Mouse (Mus musculus) layer of hippocampus, adult 18-20 months (tissue): ENCODE results near the gene Olfr806. TPM values are rescaled to one million over a fixed set of nuclear protein-coding genes. Genes with fewer than 3 reads are reported as not detected.

ENCODE experiments used
- DNase-seq, 2 experiments: peaks; one replicate each; pipeline ENCODE4 v3.0.0; 2022; ENCODE audit warnings: low spot score in 2 of 2
- long read RNA-seq: library from polyadenylated mRNA; stranded (forward); transcript quantifications from one replicate; pipeline ENCODE4 v2.0.0, GENCODE M21; 2021
- microRNA-seq, 2 experiments: library from miRNA; unstranded; fragments of <30 nt; microRNA quantifications; one replicate each; pipeline ENCODE4 v1.2.0; 2021
- total RNA-seq, 2 experiments: library from RNA; stranded (reverse); gene quantifications; 2 replicates each; pipeline ENCODE4 v1.2.3; 2021

The Olfr806 gene
- total RNA-seq, result not detected
- long read RNA-seq, result 0 reads

- DNase-seq, result no peak
These were observed at the start of gene Olfr806 for GRCm38 (mm10) chr10:129741821-129742220. Gene Olfr806, minus strand, starts transcription at chr10:129741921.

DNA sequence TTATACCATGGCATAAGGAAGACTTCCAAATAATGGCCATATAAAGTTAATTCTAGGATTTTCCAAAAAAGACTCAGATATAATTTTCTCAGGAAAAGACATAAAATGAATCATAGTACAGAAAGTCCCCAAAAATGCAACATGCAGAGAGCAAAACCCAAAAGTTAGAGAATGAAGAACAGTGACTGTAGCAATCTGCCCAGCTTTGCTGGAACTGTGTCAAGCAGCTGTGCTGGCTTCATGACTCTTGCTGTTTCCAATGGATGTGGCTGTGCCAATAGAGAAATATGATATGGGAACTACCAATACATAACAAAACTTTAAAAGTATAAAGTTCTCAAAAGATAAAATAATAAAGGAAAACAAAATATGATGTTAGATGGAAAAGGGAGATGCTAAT lies 36.4 kb upstream of the Olfr806 start:
- DNase-seq, result no peak

GRCm38 (mm10) chr10:129774338-129774737 lies 32.6 kb upstream of the Olfr806 start, which contains the start of gene Olfr809:
Gene Olfr809, plus strand, starts transcription at chr10:129774638.
- no peak for DNase-seq

DNA sequence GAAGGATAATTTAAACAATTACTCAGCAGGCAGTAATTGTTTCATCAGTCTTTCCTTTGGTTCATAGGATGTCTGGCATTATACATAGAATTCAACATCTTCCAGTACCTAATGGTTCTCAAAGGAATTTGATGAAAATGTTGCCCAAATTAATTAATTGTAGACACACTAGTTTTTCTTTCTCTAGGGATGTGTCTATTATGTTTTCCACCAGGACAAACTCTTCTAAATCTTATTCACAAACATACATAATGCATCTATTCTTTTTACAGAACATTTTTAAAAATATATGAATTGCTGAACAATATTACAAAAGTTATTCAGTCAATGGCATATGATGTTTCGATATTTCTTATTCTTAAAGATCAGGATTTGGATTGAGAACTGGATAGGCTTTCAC lies 23.5 kb upstream of the Olfr806 start, which contains the start of gene Olfr808:
Gene Olfr808 (plus strand): TSS at position 301 of the 400 bp plus-strand sequence.
- DNase-seq, result no peak

GRCm38 (mm10) chr10:129757693-129758092 lies 16.0 kb upstream of the Olfr806 start, which contains the start of gene Olfr807:
Gene Olfr807, minus strand, starts transcription at chr10:129757793.
- no peak for DNase-seq

DNA sequence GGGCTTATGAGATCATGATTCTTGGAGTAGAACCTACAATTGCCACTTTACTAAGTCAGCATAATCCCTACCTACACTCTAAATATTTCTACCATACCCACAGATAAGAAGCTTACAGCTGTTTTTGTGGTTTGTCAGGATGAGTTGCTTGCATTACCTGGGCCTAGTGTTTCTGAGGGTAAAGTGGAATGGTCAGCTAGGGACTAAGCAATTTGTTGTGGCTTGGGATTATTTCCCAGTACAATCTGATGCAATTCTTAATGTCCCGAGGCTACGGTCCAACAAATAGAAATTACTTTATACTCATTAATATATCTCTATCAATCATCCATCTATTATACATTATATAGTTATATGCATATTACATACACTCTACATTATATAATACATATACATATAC lies 12.4 kb downstream of the Olfr806 start, which contains the start of gene Olfr805:
Gene Olfr805 (minus strand): TSS at position 101 of the 400 bp plus-strand sequence.
- no peak for DNase-seq

DNA sequence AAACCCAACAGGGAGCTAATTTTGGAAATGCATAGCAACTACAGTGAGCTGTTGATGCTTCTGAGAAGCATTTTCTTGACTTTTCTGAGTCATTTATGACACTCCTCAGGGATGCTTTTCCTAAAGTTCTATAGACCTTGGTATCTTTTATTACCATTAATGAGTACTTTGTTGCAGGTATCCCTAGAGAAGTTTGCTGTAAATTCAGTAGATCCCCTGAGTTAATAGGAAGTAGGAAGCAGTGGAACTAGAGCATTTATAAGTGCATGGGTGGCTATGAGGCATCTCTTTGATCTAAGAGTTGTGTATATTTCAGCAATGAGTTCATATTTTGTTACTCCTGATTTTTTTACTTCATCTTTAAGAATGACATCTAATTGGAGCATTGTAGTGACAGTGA lies 38.8 kb downstream of the Olfr806 start, which contains the start of gene Olfr804:
Gene Olfr804 (plus strand): TSS at position 301 of the 400 bp plus-strand sequence.
- DNase-seq, result no peak

DNA sequence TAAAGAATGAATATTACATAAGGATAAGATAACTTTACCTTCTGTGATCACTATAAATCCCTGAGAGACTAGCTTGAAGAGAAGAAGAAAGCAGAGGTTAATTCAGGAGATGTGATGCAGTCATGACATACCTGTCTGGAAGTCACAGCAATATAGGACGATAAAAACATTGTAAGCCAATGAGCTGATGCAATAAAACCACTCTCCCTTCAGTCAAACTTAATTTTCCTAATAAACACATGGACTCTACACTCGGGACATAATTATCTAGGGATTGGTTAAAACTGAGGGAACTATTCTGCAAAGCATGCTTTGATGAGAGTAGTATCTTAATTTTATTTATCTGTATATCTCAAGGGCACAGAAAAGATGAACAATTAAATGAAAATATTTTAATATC lies 47.5 kb downstream of the Olfr806 start, which contains the start of gene Olfr803:
Gene Olfr803 (minus strand): TSS at position 101 of the 400 bp plus-strand sequence.
- no peak for DNase-seq

DNA sequence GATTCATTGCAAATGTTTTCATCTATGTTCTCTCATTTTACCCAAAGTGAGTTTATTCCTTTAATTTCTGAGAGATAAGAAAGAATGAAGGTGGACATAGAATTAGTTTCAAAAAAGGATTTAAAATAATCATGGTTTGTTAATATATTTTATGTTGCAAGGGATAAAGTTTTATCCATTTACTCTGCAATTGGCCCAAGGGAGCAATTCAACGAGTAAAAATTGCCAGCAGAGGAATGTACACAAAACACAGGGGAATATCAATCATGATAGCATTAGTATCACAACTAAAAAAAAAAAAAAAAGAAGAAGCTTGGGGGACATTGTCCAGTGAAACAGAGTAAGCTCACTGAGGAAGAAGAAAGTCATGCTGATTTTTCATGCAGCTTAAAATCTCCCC lies 53.7 kb downstream of the Olfr806 start, which contains the start of gene Olfr802:
Gene Olfr802 (minus strand): TSS at position 101 of the 400 bp plus-strand sequence.
- no peak for DNase-seq

Small RNA genes lying within 50 kb of the gene (microRNA-seq; reads per million reads assigned to microRNA genes)
- gene Gm24485, result 0 reads per million in 2 experiments

Other genes starting within 250 kb of the Olfr806 start
- gene Olfr790, start 243.4 kb downstream of the Olfr806 start, total RNA-seq, result not detected
- gene Olfr791, start 220.1 kb downstream of the Olfr806 start, total RNA-seq, result not detected
- not detected for gene Olfr792, start 202.8 kb downstream of the Olfr806 start, total RNA-seq
- gene Olfr794, start 174.3 kb downstream of the Olfr806 start, total RNA-seq, result not detected
- not detected for gene Olfr796, start 129.4 kb downstream of the Olfr806 start, total RNA-seq
- gene Olfr798, start 114.0 kb downstream of the Olfr806 start, total RNA-seq, result not detected
- not detected for gene Olfr799, start 104.4 kb downstream of the Olfr806 start, total RNA-seq
- not detected for gene Olfr800, start 84.2 kb downstream of the Olfr806 start, total RNA-seq
- not detected for gene Olfr801, start 68.1 kb downstream of the Olfr806 start, total RNA-seq
- gene Olfr802, start 53.8 kb downstream of the Olfr806 start, total RNA-seq, result not detected
- not detected for gene Olfr803, start 47.6 kb downstream of the Olfr806 start, total RNA-seq
- gene Olfr804, start 38.7 kb downstream of the Olfr806 start, total RNA-seq, result not detected
- gene Olfr805, start 12.5 kb downstream of the Olfr806 start, total RNA-seq, result not detected
- gene Olfr807, start 15.9 kb upstream of the Olfr806 start, total RNA-seq, result not detected
- not detected for gene Olfr808, start 23.6 kb upstream of the Olfr806 start, total RNA-seq
- not detected for gene Olfr809, start 32.7 kb upstream of the Olfr806 start, total RNA-seq
- gene Olfr810, start 53.0 kb upstream of the Olfr806 start, total RNA-seq, result not detected
- not detected for gene Olfr811, start 62.5 kb upstream of the Olfr806 start, total RNA-seq
- gene Olfr812, start 104.2 kb upstream of the Olfr806 start, total RNA-seq, result not detected
- not detected for gene Olfr813, start 113.4 kb upstream of the Olfr806 start, total RNA-seq
- gene Olfr814, start 137.9 kb upstream of the Olfr806 start, total RNA-seq, result not detected
- not detected for gene Olfr815, start 163.9 kb upstream of the Olfr806 start, total RNA-seq
- gene Olfr816, start 173.7 kb upstream of the Olfr806 start, total RNA-seq, result not detected
- not detected for gene Olfr818, start 207.2 kb upstream of the Olfr806 start, total RNA-seq
- gene Olfr819, start 225.3 kb upstream of the Olfr806 start, total RNA-seq, result not detected
- gene Olfr247, start 234.2 kb upstream of the Olfr806 start, total RNA-seq, result not detected
- not detected for gene Gm10310, start 243.1 kb upstream of the Olfr806 start, total RNA-seq